Mouse (Mus musculus): ENCODE measurements around the gene Atad5. TPM values are rescaled to one million over a fixed set of nuclear protein-coding genes. Genes with fewer than 3 reads are reported as not detected.

Atad5 gene
- total and polyA plus RNA-seq, 3 experiments: 17.1 to 66.9 (median 22.6) TPM

GRCm38 (mm10) chr11:80136786-80137185, 47.6 kb downstream of the Atad5 start:
- peaks cover 16% of the 10 kb centered on the region for H3K79me2 ChIP-seq (ENCODE audit: control insufficient read depth, insufficient read depth, low read length, poor library complexity)
- peaks cover 16 to 21% of the 10 kb centered on the region in 2 experiments for H3K36me3 ChIP-seq (ENCODE audit: control insufficient read depth in 1 of 2, insufficient read depth in 2 of 2, low read length in 2 of 2)

GRCm38 (mm10) chr11:80137773-80138172, 48.6 kb downstream of the Atad5 start:
- H3K4me3 ChIP-seq (ENCODE audit: control insufficient read depth in 1 of 2, insufficient read depth in 1 of 2, low read depth in 2 of 2, low read length in 2 of 2): no peak overlapping the region
- no peak for DNase-seq (ENCODE audit: low read depth, low spot score)
- H3K79me2 ChIP-seq (ENCODE audit: control insufficient read depth, insufficient read depth, low read length, poor library complexity): peaks cover 19% of the 10 kb centered on the region
- H3K27me3 ChIP-seq (ENCODE audit: control insufficient read depth in 1 of 2, insufficient read depth in 2 of 2, low read length in 2 of 2): no peaks in the 10 kb centered on the region
- no peak overlapping the region for H3K27ac ChIP-seq (ENCODE audit: control insufficient read depth, low read depth, low read length)
- peaks cover 16% of the 10 kb centered on the region in 2 experiments for H3K36me3 ChIP-seq (ENCODE audit: control insufficient read depth in 1 of 2, insufficient read depth in 2 of 2, low read length in 2 of 2)
- TF ChIP-seq UBTF (IDR thresholded peaks at IDR 0.05; ENCODE audit: borderline replicate concordance, insufficient read depth, low read depth, low read length) (no peak), ZNF384 (IDR thresholded peaks at IDR 0.05; ENCODE audit: low read depth, low read length) (no peak), SMC3 (IDR thresholded peaks at IDR 0.05; ENCODE audit: low read depth, low read length) (no peak), RAD21 (IDR thresholded peaks at IDR 0.05; ENCODE audit: low read depth, low read length) (no peak), USF1 (IDR thresholded peaks at IDR 0.05; ENCODE audit: low read depth, low read length) (no peak), ETS1 (IDR thresholded peaks at IDR 0.05; ENCODE audit: low read depth, low read length) (no peak), JUND (IDR thresholded peaks at IDR 0.05; ENCODE audit: low read depth, low read length) (no peak), MYB (IDR thresholded peaks at IDR 0.05; ENCODE audit: low read depth, low read length) (no peak), CTCF (IDR thresholded peaks at IDR 0.05 in 2 of 3, conservative IDR thresholded peaks at IDR 0.05 in 1 of 3; ENCODE audit: control insufficient read depth in 1 of 3, insufficient read depth in 1 of 3, low read depth in 2 of 3, low read length in 3 of 3, poor library complexity in 1 of 3, severe bottlenecking in 1 of 3) (no peak), TCF12 (IDR thresholded peaks at IDR 0.05; ENCODE audit: low read depth, low read length) (no peak), MXI1 (IDR thresholded peaks at IDR 0.05; ENCODE audit: low read depth, low read length) (no peak), ZC3H11A (IDR thresholded peaks at IDR 0.05; ENCODE audit: low read depth, low read length) (no peak), MEF2A (IDR thresholded peaks at IDR 0.05; ENCODE audit: extremely low read depth, insufficient replicate concordance, low read depth, low read length, poor library complexity, severe bottlenecking) (no peak), MYC (IDR thresholded peaks at IDR 0.05; ENCODE audit: low read depth, low read length) (no peak), NRF1 (IDR thresholded peaks at IDR 0.05; ENCODE audit: insufficient read depth, low read depth, low read length, poor library complexity, severe bottlenecking) (no peak), MAZ (IDR thresholded peaks at IDR 0.05; ENCODE audit: low read depth, low read length) (no peak)
- peaks cover 3 to 5% of the 10 kb centered on the region in 2 experiments; a peak in 3 of 4 replicates for H3K4me1 ChIP-seq (ENCODE audit: control insufficient read depth in 1 of 2, insufficient read depth in 2 of 2, low read length in 2 of 2)
- no peak overlapping the region for H3K9ac ChIP-seq (ENCODE audit: control insufficient read depth, low read depth, low read length, poor library complexity, severe bottlenecking)
- H3K9me3 ChIP-seq (replicated peaks; ENCODE audit: insufficient read depth, low read length): no peaks in the 10 kb centered on the region

More at GRCm38 (mm10) chr11:80136786-80137185, 47.6 kb downstream of the Atad5 start:
- DNase-seq (ENCODE audit: low read depth, low spot score): no peak
- no peak overlapping the region for H3K4me3 ChIP-seq (ENCODE audit: control insufficient read depth in 1 of 2, insufficient read depth in 1 of 2, low read depth in 2 of 2, low read length in 2 of 2)
- H3K27ac ChIP-seq (ENCODE audit: control insufficient read depth, low read depth, low read length): no peak overlapping the region
- H3K9ac ChIP-seq (ENCODE audit: control insufficient read depth, low read depth, low read length, poor library complexity, severe bottlenecking): no peak overlapping the region
- TF ChIP-seq POLR2A (IDR thresholded peaks at IDR 0.05; ENCODE audit: control insufficient read depth in 1 of 2, insufficient read depth in 1 of 2, low read depth in 1 of 2, low read length in 2 of 2, poor library complexity in 1 of 2): no peak
- no peak for TF ChIP-seq BHLHE40 (IDR thresholded peaks at IDR 0.05; ENCODE audit: borderline replicate concordance, low read depth, low read length)
- TF ChIP-seq MAFK (IDR thresholded peaks at IDR 0.05; ENCODE audit: borderline replicate concordance, low read depth, low read length): no peak
- H3K4me1 ChIP-seq (ENCODE audit: control insufficient read depth in 1 of 2, insufficient read depth in 2 of 2, low read length in 2 of 2): peaks cover 3 to 5% of the 10 kb centered on the region in 2 experiments; a peak in 2 of 4 replicates
- no peaks in the 10 kb centered on the region for H3K27me3 ChIP-seq (ENCODE audit: control insufficient read depth in 1 of 2, insufficient read depth in 2 of 2, low read length in 2 of 2)
- H3K9me3 ChIP-seq (replicated peaks; ENCODE audit: insufficient read depth, low read length): no peaks in the 10 kb centered on the region
